Mouse (Mus musculus) heart, embryonic 11.5 days (tissue): ENCODE measurements around the gene Hoxd8. TPM values are rescaled to one million over a fixed set of nuclear protein-coding genes. Genes with fewer than 3 reads are reported as not detected.
A peak's percentile ranks its signal among the peaks of the same experiment; 100 is the strongest.

Experiments used
- ATAC-seq: fragments of 200-750 bp; cut with Nextera tagmentation; replicated peaks from 2 replicates; pipeline ENCODE4 v1.8.0; 2017; ENCODE audit warnings: moderate library complexity; ENCODE audit not compliant: insufficient number of reproducible peaks, low FRiP score, low TSS enrichment
- H3K27ac ChIP-seq: fragments of 300-500 bp; sonication (generic); 2 replicates; pipeline ENCODE4 v1.5.1; 2014; ENCODE audit warnings: mild to moderate bottlenecking, low read depth, low read length
- H3K27me3 ChIP-seq: fragments of 300-500 bp; sonication (generic); 2 replicates; pipeline ENCODE4 v1.6.1; 2014; ENCODE audit warnings: mild to moderate bottlenecking, low read length, mixed read lengths; ENCODE audit not compliant: control insufficient read depth, insufficient read depth
- H3K36me3 ChIP-seq: fragments of 300-500 bp; sonication (generic); 2 replicates; pipeline ENCODE4 v1.6.1; 2014; ENCODE audit warnings: mild to moderate bottlenecking, low read length, moderate library complexity, mixed read lengths; ENCODE audit not compliant: control insufficient read depth, insufficient read depth
- H3K4me1 ChIP-seq: fragments of 300-500 bp; sonication (generic); 2 replicates; pipeline ENCODE4 v1.6.1; 2014; ENCODE audit warnings: low read length; ENCODE audit not compliant: control insufficient read depth, insufficient read depth
- H3K4me2 ChIP-seq: fragments of 300-500 bp; sonication (generic); 2 replicates; pipeline ENCODE4 v1.6.1; 2014; ENCODE audit warnings: mild to moderate bottlenecking, moderate library complexity
- H3K4me3 ChIP-seq: fragments of 300-500 bp; sonication (generic); 2 replicates; pipeline ENCODE4 v1.5.1; 2014; ENCODE audit warnings: low read depth, low read length
- H3K9ac ChIP-seq: fragments of 300-500 bp; sonication (generic); 2 replicates; pipeline ENCODE4 v1.6.1; 2014; ENCODE audit warnings: mild to moderate bottlenecking, low read depth, low read length, moderate library complexity
- H3K9me3 ChIP-seq: fragments of 300-500 bp; sonication (generic); replicated peaks from 2 replicates; pipeline ENCODE4 v1.6.1; 2016; ENCODE audit warnings: low read length; ENCODE audit not compliant: control insufficient read depth
- WGBS: fragments of 180-500 bp; shearing (Covaris S2); extraction: QIAGEN DNeasy Blood & Tissue Kit; methylation state at CpG from one replicate; pipeline ENCODE4 v1.1.7; 2014; ENCODE audit not compliant: insufficient replicate concordance; 5-methylcytosine and 5-hydroxymethylcytosine counted together
- polyA plus RNA-seq: library from polyadenylated mRNA; unstranded; fragments of >200 nt; fragmentation: Nextera tagmentation; extraction: Ambion mirVana; gene quantifications from 2 replicates; pipeline ENCODE4 v1.2.1, GENCODE M21; 2014

Gene Hoxd8
- polyA plus RNA-seq, 1 experiment from 2014 or later: 0.30 TPM

GRCm38 (mm10) chr2:74680561-74681398, 23.6 kb upstream of the Hoxd8 start:
- Histone ChIP-seq H3K4me3 (no peak overlapping the region), H3K4me2 (no peak overlapping the region), H3K36me3 (no peaks in the 10 kb centered on the region), H3K9me3 (no peaks in the 10 kb centered on the region), H3K4me1 (no peaks in the 10 kb centered on the region), H3K27me3 (peaks cover 96% of the 10 kb centered on the region), H3K27ac (no peak overlapping the region), H3K9ac (no peak overlapping the region)
- no peak for ATAC-seq
- 2% methylated on average over 21 of the region's 21 CpGs for WGBS

- H3K36me3 ChIP-seq: no peaks in the 10 kb centered on the region
- no peaks in the 10 kb centered on the region for H3K4me1 ChIP-seq
- H3K27me3 ChIP-seq: peaks cover 93% of the 10 kb centered on the region
- peak overlapping the region; percentile 30 for H3K4me3 ChIP-seq
- under 1% methylated on average over 76 of the region's 78 CpGs for WGBS
- H3K9me3 ChIP-seq: no peaks in the 10 kb centered on the region
- no peak for ATAC-seq
- H3K4me2 ChIP-seq: peak overlapping the region; percentile 49
- no peak overlapping the region for H3K9ac ChIP-seq
- H3K27ac ChIP-seq: no peak overlapping the region
These were observed 22.6 kb upstream of the Hoxd8 start for GRCm38 (mm10) chr2:74681594-74682531.

GRCm38 (mm10) chr2:74682796-74683195, 21.6 kb upstream of the Hoxd8 start:
- Histone ChIP-seq H3K9me3 (no peaks in the 10 kb centered on the region), H3K9ac (no peak overlapping the region), H3K27ac (no peak overlapping the region), H3K4me2 (peak overlapping the region; percentile 49), H3K36me3 (no peaks in the 10 kb centered on the region), H3K4me1 (no peaks in the 10 kb centered on the region), H3K27me3 (peaks cover 94% of the 10 kb centered on the region), H3K4me3 (peak overlapping the region; percentile 30)
- WGBS: under 1% methylated on average over 45 of the region's 51 CpGs
- no peak for ATAC-seq

GRCm38 (mm10) chr2:74683471-74683951, 20.9 kb upstream of the Hoxd8 start:
- under 1% methylated on average over 18 of the region's 18 CpGs for WGBS
- H3K36me3 ChIP-seq: no peaks in the 10 kb centered on the region
- no peak overlapping the region for H3K9ac ChIP-seq
- no peak overlapping the region for H3K4me2 ChIP-seq
- H3K27me3 ChIP-seq: peaks cover 96% of the 10 kb centered on the region
- ATAC-seq: no peak
- H3K4me1 ChIP-seq: no peaks in the 10 kb centered on the region
- H3K9me3 ChIP-seq: no peaks in the 10 kb centered on the region
- H3K27ac ChIP-seq: no peak overlapping the region
- no peak overlapping the region for H3K4me3 ChIP-seq

- H3K27ac ChIP-seq: no peak overlapping the region
- peaks cover 96% of the 10 kb centered on the region for H3K27me3 ChIP-seq
- no peaks in the 10 kb centered on the region for H3K4me1 ChIP-seq
- no peaks in the 10 kb centered on the region for H3K9me3 ChIP-seq
- no peak overlapping the region for H3K9ac ChIP-seq
- no peak overlapping the region for H3K4me2 ChIP-seq
- H3K4me3 ChIP-seq: no peak overlapping the region
- no peak for ATAC-seq
- 3% methylated on average over 12 of the region's 12 CpGs for WGBS
- H3K36me3 ChIP-seq: no peaks in the 10 kb centered on the region
These were observed 20.3 kb upstream of the Hoxd8 start for GRCm38 (mm10) chr2:74684106-74684505.

- Histone ChIP-seq H3K4me2 (no peak overlapping the region), H3K9ac (no peak overlapping the region), H3K9me3 (no peaks in the 10 kb centered on the region), H3K27me3 (peaks cover 96% of the 10 kb centered on the region), H3K4me3 (no peak overlapping the region), H3K4me1 (no peaks in the 10 kb centered on the region), H3K27ac (no peak overlapping the region), H3K36me3 (no peaks in the 10 kb centered on the region)
- no peak for ATAC-seq
- WGBS: 13% methylated on average over 4 of the region's 4 CpGs
These were observed 19.3 kb upstream of the Hoxd8 start for GRCm38 (mm10) chr2:74685059-74685603.

GRCm38 (mm10) chr2:74686301-74686987, 18.0 kb upstream of the Hoxd8 start:
- no peak overlapping the region for H3K4me3 ChIP-seq
- no peak for ATAC-seq
- peaks cover 92% of the 10 kb centered on the region for H3K27me3 ChIP-seq
- 5% methylated on average over 17 of the region's 17 CpGs for WGBS
- peaks cover 4% of the 10 kb centered on the region for H3K4me1 ChIP-seq
- no peak overlapping the region for H3K27ac ChIP-seq
- H3K36me3 ChIP-seq: no peaks in the 10 kb centered on the region
- H3K9me3 ChIP-seq: no peaks in the 10 kb centered on the region
- no peak overlapping the region for H3K4me2 ChIP-seq
- no peak overlapping the region for H3K9ac ChIP-seq
